Mouse (Mus musculus): ENCODE data around the gene Lgr4.

The Lgr4 gene

DNA sequence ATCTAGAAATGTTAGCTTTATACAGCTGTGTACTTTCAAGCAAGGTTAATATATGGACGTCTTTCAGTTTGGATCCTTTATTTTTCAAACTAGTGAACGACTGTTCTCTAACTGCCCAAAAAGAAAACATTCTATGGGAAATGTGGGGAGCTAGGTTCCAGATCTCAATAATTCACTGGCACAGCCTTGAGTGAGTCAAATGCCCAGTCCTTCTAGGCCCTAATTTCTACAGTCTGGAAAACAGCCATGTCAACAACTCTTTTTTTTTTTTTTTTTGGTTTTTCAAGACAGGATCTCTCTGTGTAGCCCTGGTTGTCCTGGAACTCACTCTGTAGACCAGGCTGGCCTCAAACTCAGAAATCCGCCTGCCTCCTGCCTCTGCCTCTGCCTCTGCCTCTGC, 4.9 kb downstream of the Lgr4 start:
- no peak for DNase-seq

- no peak for DNase-seq
These were observed 5.6 kb downstream of the Lgr4 start for GRCm38 (mm10) chr2:109923031-109923430.

GRCm38 (mm10) chr2:109923945-109924344, 6.5 kb downstream of the Lgr4 start:
- no peak for DNase-seq

- DNase-seq: no peak
These were observed 9.5 kb downstream of the Lgr4 start for GRCm38 (mm10) chr2:109926984-109927383.

DNA sequence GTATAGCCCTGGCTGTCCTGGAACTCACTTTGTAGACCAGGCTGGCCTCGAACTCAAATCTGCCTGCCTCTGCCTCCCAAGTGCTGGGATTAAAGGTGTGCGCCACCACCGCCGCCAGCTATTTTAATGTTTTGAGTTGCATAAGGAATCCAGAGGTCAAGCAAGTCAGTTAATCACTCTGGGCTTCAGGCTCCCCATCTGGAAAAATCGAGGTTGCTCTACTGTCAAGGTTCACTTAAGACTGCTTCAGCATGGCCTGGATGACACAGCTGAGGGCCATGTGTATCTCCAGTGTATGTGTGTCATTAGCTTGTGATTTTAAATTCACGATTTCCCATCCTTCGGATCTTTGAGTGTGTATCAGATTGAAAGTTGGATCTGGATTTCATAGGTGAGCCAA, 10.0 kb downstream of the Lgr4 start:
- no peak for DNase-seq

DNA sequence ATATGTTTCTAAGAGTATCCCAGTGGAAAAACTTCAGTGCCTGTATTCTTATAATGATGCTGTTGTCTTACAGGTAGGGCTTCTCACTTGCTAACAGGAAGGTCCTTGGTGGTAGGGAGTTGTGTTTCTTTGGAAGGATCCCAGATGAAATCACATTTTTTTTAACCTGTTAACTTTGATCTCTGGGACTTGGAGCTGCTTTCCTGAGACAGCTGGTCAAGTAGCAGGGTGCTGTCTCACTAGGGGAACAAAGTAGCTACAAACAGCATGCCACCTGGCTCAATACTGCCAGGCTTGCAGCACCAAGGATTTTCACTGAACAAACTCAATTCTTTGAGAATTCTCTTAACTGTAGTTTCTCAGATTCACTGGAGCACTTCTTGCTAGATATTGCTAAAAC, 10.4 kb downstream of the Lgr4 start:
- DNase-seq: no peak

GRCm38 (mm10) chr2:109928791-109929190, 11.3 kb downstream of the Lgr4 start:
- DNase-seq: no peak

DNA sequence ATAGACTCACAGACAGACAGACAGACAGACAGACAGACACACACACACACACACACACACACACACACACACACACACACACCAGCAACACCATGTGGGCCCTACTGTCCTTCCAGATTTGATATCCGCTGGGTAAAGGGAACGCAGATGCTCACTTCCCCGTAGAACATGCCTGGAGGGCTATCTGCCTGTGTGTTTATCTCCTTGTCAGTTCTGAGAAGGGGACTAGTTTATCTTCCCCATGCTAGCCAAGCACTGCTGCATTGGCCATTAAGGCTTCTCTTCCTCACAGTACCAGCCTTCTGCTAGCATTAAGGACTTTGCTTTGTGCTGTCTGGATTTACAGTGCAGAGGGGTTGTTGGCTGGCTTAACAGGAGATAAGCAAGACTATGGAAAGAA, 11.8 kb downstream of the Lgr4 start:
- no peak for DNase-seq

DNA sequence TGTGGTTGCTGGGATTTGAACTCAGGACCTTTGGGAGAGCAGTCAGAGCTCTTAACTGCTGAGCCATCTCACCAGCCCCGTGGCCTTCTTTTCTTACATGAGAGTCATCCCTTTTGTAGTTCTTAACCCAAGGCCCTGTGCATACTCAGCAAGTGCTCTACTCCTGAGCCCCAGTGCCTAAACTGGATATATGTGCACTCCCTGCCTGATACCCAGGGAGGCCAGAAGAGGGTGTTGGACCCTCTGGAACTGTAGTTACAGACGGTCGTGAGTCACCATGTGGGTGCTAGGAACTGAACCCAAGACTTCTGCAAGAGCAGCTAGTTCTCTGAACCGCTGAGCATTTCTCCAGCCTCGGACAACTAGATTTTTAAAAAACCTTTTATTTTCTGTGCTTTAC, 12.9 kb downstream of the Lgr4 start:
- no peak for DNase-seq

GRCm38 (mm10) chr2:109930771-109931170, 13.3 kb downstream of the Lgr4 start:
- no peak for DNase-seq

- DNase-seq: no peak
These were observed 14.7 kb downstream of the Lgr4 start for GRCm38 (mm10) chr2:109931978-109932780.

DNA sequence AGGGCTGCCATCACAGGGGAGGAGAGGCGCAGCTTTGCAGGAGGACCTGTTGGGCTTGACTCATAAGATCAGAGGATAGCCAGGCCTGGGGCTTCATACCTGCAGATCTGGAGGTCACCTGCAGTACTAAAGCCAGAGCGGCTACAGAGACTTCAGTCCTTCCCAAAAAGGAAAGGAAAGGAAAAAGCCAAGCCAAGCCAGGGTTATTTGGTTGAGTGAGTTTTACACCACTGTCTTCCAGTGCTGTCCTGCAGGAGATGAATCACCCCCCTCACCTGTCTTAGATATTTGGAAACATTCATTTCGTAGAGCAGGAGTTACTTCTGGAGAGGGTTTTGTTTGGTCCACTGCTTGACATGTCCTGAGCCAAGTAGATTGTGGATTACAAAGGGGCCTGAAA, 15.7 kb downstream of the Lgr4 start:
- DNase-seq: no peak

DNA sequence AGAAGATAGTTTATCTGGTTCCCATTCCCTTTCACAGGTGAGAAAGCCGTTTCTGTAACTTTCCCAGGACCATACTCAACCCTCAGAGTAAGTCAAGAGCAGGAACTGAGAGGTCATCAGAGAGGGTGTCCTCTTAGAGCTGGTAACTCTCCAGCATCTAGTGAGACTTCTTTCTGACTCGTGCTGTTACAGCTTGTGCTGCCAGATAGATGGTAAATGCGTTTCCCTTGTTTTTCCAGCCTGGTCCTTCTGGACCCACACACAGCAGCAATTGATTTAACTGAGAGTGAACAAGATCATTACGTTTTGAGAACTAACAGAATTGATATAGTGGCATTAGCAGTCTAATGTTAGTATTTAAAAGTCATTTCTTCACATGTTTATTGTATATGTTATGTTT, 16.6 kb downstream of the Lgr4 start:
- DNase-seq: no peak

- no peak for DNase-seq
These were observed 17.7 kb downstream of the Lgr4 start for GRCm38 (mm10) chr2:109935194-109935593.

DNA sequence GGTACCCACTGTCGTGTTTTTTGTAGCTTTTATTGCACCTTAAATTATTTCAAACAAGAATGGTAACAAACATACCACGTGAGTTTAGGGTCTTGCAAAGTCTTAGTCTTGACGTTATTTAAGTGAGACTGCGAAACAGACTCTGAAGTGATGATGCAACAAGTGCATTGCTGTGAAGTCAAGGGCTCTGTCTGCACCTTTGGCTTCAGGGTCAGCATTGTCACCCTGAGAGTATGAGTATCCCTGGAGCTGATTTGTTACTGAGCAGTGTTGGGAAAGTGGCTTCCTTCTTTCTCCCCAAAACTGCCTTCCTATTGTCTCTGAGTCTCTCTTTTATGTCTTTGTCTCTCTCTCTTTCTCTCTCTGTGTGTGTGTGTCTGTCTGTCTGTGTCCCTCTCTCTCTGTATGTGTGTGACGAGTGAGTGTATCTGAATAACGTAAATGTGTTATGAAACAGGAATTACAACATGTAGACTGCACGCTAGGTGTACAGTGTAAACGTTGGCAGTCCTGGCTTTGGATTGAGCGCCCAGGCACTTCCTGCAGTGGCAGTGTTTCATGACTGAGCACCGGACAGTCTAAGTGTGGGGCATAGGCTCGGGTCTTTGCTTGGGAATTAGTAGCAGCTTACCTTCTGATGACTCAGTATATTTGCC, 18.4 kb downstream of the Lgr4 start:
- no peak for DNase-seq

DNA sequence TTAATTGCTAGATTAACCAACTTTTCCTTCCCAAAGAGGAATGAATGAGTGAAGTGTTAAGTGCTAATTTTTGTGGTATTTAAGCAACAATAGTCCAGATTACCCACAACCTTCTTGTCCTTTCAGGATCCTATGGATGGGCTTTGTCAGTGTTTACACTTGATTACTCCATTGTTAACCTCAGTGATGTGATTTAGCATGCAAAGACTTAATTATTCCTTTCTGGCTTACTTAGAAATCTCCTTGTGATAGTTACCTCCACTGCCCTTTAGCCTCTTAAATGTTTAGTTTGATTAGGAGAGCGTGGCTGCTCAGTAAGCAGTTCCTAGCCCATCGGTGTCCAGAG, 18.9 kb downstream of the Lgr4 start:
- no peak for DNase-seq

- DNase-seq: no peak
These were observed 24.6 kb downstream of the Lgr4 start for GRCm38 (mm10) chr2:109941973-109942444.

DNA sequence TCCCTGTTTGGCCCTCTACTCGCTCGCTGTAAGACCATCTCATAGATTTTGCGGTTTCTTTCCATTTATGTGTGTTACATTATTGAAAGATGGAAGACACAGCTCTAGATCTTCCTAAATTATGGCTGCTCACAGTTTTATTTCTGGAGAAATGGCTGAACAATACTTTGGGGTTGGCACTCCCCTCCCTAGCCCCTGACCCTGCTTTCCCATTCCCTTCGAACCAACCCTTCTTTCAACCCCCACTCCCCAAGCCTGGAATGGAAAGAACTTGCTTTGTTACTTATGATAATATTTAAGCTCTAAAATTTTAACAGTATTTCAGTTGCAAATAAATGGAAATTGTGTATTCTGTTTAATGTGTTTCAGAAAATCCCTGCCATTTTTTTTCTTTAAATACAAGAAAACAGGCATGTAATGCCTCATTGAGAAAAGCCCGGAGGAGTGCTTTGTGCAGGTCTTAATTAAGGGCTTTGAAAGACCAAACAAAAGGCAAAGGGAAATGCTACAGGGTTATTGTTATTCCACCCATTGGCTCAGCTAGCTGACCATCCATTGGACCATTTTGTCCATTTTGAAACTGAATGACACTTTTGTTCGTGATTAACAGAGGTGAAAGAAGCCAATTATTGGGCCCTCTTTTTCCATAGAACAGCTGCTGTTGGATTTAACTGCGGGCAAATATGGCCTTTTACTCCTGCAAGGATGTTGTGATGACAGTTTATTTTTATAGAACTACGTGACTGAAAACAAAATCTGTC, 25.5 kb downstream of the Lgr4 start:
- no peak for DNase-seq

DNA sequence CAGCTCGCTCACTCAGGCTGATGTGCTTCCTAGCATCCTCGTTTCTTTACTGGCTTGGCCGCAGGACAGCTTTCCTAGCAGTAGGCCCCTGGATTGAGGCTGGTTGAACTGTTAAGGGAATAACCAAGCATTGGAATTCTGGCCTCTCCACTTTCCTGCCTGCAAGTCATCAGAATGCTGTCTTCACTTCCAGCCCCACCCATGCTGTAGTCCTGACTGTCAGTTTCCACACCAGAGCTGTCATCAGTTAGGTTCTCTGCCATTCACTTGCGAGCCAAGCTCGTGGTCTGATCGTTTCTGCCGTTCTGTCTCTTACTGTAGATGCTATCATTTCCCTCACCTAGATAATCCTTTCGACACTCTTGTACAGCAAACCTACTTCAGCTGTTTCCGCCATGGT, 27.5 kb downstream of the Lgr4 start:
- DNase-seq: no peak

DNA sequence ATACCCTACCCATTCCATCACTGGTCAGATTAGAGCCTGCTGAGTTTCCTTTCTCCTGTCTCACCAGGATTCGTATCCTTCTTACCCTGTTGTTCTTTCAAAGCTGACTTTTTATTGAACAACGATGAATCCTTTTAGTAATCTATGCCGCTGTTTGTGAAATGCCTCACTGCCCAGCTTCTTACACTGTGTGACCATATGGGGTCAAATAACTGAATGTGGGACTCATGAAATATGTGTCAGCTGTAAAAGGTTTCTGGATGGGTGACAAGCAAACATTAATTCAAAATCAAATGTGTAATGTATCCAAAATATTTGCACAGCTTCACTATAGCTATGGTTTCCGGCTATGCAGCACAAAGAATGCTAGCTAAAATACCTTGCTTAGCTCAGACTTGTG, 28.1 kb downstream of the Lgr4 start:
- DNase-seq: no peak

GRCm38 (mm10) chr2:109946426-109946825, 29.0 kb downstream of the Lgr4 start:
- no peak for DNase-seq

- no peak for DNase-seq
These were observed 32.1 kb downstream of the Lgr4 start for GRCm38 (mm10) chr2:109949519-109949918.

GRCm38 (mm10) chr2:109950311-109950710, 32.9 kb downstream of the Lgr4 start:
- no peak for DNase-seq

GRCm38 (mm10) chr2:109951050-109951449, 33.6 kb downstream of the Lgr4 start:
- DNase-seq: no peak

Measured in thymus, postnatal 14 days (tissue).